Mouse (Mus musculus): ENCODE results near the gene Dclre1a. TPM values are rescaled to one million over a fixed set of nuclear protein-coding genes. Genes with fewer than 3 reads are reported as not detected.

Dclre1a gene
- polyA plus RNA-seq, 1 experiment from 2014 or later: 20.6 TPM

GRCm38 (mm10) chr19:56581981-56582380, 34.0 kb upstream of the Dclre1a start:
- Histone ChIP-seq H3K27me3 (ENCODE audit: control insufficient read depth, insufficient read depth, low read length) (no peaks in the 10 kb centered on the region), H3K4me1 (ENCODE audit: control insufficient read depth, insufficient read depth, low read length) (peaks cover 18% of the 10 kb centered on the region), H3K9ac (ENCODE audit: low read length) (no peak overlapping the region), H3K9me3 (replicated peaks; ENCODE audit: control insufficient read depth, low read length) (no peaks in the 10 kb centered on the region), H3K27ac (ENCODE audit: low read length) (no peak overlapping the region), H3K4me3 (replicated peaks; ENCODE audit: low read length) (no peak overlapping the region), H3K36me3 (ENCODE audit: control insufficient read depth, insufficient read depth, low read length) (no peaks in the 10 kb centered on the region), H3K4me2 (ENCODE audit: low read depth, low read length) (no peak overlapping the region)
- ATAC-seq (ENCODE audit: insufficient read depth, low FRiP score): no peak
- 87% methylated on average over 5 of the region's 5 CpGs for WGBS

GRCm38 (mm10) chr19:56577801-56578200, 29.8 kb upstream of the Dclre1a start:
- 71% methylated on average over 1 of the region's 1 CpGs for WGBS
- H3K9me3 ChIP-seq (replicated peaks; ENCODE audit: control insufficient read depth, low read length): no peaks in the 10 kb centered on the region
- ATAC-seq (ENCODE audit: insufficient read depth, low FRiP score): no peak
- H3K4me3 ChIP-seq (replicated peaks; ENCODE audit: low read length): no peak overlapping the region
- H3K27me3 ChIP-seq (ENCODE audit: control insufficient read depth, insufficient read depth, low read length): no peaks in the 10 kb centered on the region
- H3K27ac ChIP-seq (ENCODE audit: low read length): no peak overlapping the region
- H3K4me2 ChIP-seq (ENCODE audit: low read depth, low read length): no peak overlapping the region
- H3K36me3 ChIP-seq (ENCODE audit: control insufficient read depth, insufficient read depth, low read length): 0 out of 2 replicates have a peak, but pooled peaks cover 3% of the 10 kb centered on the region
- peaks cover 2% of the 10 kb centered on the region; the same call in 1 of the 2 replicates for H3K4me1 ChIP-seq (ENCODE audit: control insufficient read depth, insufficient read depth, low read length)
- H3K9ac ChIP-seq (ENCODE audit: low read length): no peak overlapping the region

GRCm38 (mm10) chr19:56573184-56573583, 25.2 kb upstream of the Dclre1a start:
- H3K4me3 ChIP-seq (replicated peaks; ENCODE audit: low read length): no peak overlapping the region
- H3K9me3 ChIP-seq (replicated peaks; ENCODE audit: control insufficient read depth, low read length): no peaks in the 10 kb centered on the region
- H3K36me3 ChIP-seq (ENCODE audit: control insufficient read depth, insufficient read depth, low read length): 0 out of 2 replicates have a peak, but pooled peaks cover 3% of the 10 kb centered on the region
- no peak overlapping the region for H3K27ac ChIP-seq (ENCODE audit: low read length)
- H3K27me3 ChIP-seq (ENCODE audit: control insufficient read depth, insufficient read depth, low read length): no peaks in the 10 kb centered on the region
- H3K9ac ChIP-seq (ENCODE audit: low read length): no peak overlapping the region
- ATAC-seq (ENCODE audit: insufficient read depth, low FRiP score): no peak
- 90% methylated on average over 6 of the region's 6 CpGs for WGBS
- H3K4me1 ChIP-seq (ENCODE audit: control insufficient read depth, insufficient read depth, low read length): no peaks in the 10 kb centered on the region
- no peak overlapping the region for H3K4me2 ChIP-seq (ENCODE audit: low read depth, low read length)

- 0 out of 2 replicates have a peak, but pooled peaks cover 3% of the 10 kb centered on the region for H3K36me3 ChIP-seq (ENCODE audit: control insufficient read depth, insufficient read depth, low read length)
- no peaks in the 10 kb centered on the region for H3K9me3 ChIP-seq (replicated peaks; ENCODE audit: control insufficient read depth, low read length)
- H3K4me2 ChIP-seq (ENCODE audit: low read depth, low read length): no peak overlapping the region
- H3K9ac ChIP-seq (ENCODE audit: low read length): no peak overlapping the region
- H3K4me1 ChIP-seq (ENCODE audit: control insufficient read depth, insufficient read depth, low read length): peaks cover 1% of the 10 kb centered on the region
- ATAC-seq (ENCODE audit: insufficient read depth, low FRiP score): no peak
- 93% methylated on average over 5 of the region's 5 CpGs for WGBS
- no peak overlapping the region; the same call in 1 of the 2 replicates for H3K27ac ChIP-seq (ENCODE audit: low read length)
- H3K27me3 ChIP-seq (ENCODE audit: control insufficient read depth, insufficient read depth, low read length): no peaks in the 10 kb centered on the region
- H3K4me3 ChIP-seq (replicated peaks; ENCODE audit: low read length): no peak overlapping the region
Observed at GRCm38 (mm10) chr19:56571913-56572312, 23.9 kb upstream of the Dclre1a start.

GRCm38 (mm10) chr19:56571234-56571633, 23.2 kb upstream of the Dclre1a start:
- no peak overlapping the region for H3K4me2 ChIP-seq (ENCODE audit: low read depth, low read length)
- no peak for ATAC-seq (ENCODE audit: insufficient read depth, low FRiP score)
- peaks cover 3% of the 10 kb centered on the region for H3K4me1 ChIP-seq (ENCODE audit: control insufficient read depth, insufficient read depth, low read length)
- 55% methylated on average over 2 of the region's 2 CpGs for WGBS
- no peak overlapping the region for H3K27ac ChIP-seq (ENCODE audit: low read length)
- H3K27me3 ChIP-seq (ENCODE audit: control insufficient read depth, insufficient read depth, low read length): no peaks in the 10 kb centered on the region
- H3K36me3 ChIP-seq (ENCODE audit: control insufficient read depth, insufficient read depth, low read length): 0 out of 2 replicates have a peak, but pooled peaks cover 3% of the 10 kb centered on the region
- no peaks in the 10 kb centered on the region for H3K9me3 ChIP-seq (replicated peaks; ENCODE audit: control insufficient read depth, low read length)
- H3K4me3 ChIP-seq (replicated peaks; ENCODE audit: low read length): no peak overlapping the region
- no peak overlapping the region for H3K9ac ChIP-seq (ENCODE audit: low read length)

GRCm38 (mm10) chr19:56570781-56571180, 22.8 kb upstream of the Dclre1a start:
- no peaks in the 10 kb centered on the region for H3K9me3 ChIP-seq (replicated peaks; ENCODE audit: control insufficient read depth, low read length)
- no peak overlapping the region for H3K4me3 ChIP-seq (replicated peaks; ENCODE audit: low read length)
- H3K4me1 ChIP-seq (ENCODE audit: control insufficient read depth, insufficient read depth, low read length): peaks cover 3% of the 10 kb centered on the region
- no peak for ATAC-seq (ENCODE audit: insufficient read depth, low FRiP score)
- no peak overlapping the region for H3K9ac ChIP-seq (ENCODE audit: low read length)
- no peak overlapping the region for H3K4me2 ChIP-seq (ENCODE audit: low read depth, low read length)
- WGBS: 62% methylated on average over 8 of the region's 8 CpGs
- 0 out of 2 replicates have a peak, but pooled peaks cover 3% of the 10 kb centered on the region for H3K36me3 ChIP-seq (ENCODE audit: control insufficient read depth, insufficient read depth, low read length)
- no peaks in the 10 kb centered on the region for H3K27me3 ChIP-seq (ENCODE audit: control insufficient read depth, insufficient read depth, low read length)
- H3K27ac ChIP-seq (ENCODE audit: low read length): no peak overlapping the region

GRCm38 (mm10) chr19:56566940-56567339, 18.9 kb upstream of the Dclre1a start:
- no peak overlapping the region for H3K9ac ChIP-seq (ENCODE audit: low read length)
- H3K36me3 ChIP-seq (ENCODE audit: control insufficient read depth, insufficient read depth, low read length): no peaks in the 10 kb centered on the region
- no peak overlapping the region for H3K4me2 ChIP-seq (ENCODE audit: low read depth, low read length)
- H3K4me1 ChIP-seq (ENCODE audit: control insufficient read depth, insufficient read depth, low read length): peaks cover 3% of the 10 kb centered on the region
- no peaks in the 10 kb centered on the region for H3K9me3 ChIP-seq (replicated peaks; ENCODE audit: control insufficient read depth, low read length)
- ATAC-seq (ENCODE audit: insufficient read depth, low FRiP score): no peak
- H3K27ac ChIP-seq (ENCODE audit: low read length): no peak overlapping the region
- WGBS: 77% methylated on average over 6 of the region's 6 CpGs
- H3K4me3 ChIP-seq (replicated peaks; ENCODE audit: low read length): no peak overlapping the region
- H3K27me3 ChIP-seq (ENCODE audit: control insufficient read depth, insufficient read depth, low read length): no peaks in the 10 kb centered on the region

GRCm38 (mm10) chr19:56566041-56566440, 18.0 kb upstream of the Dclre1a start:
- no peak overlapping the region for H3K4me2 ChIP-seq (ENCODE audit: low read depth, low read length)
- no peak overlapping the region for H3K4me3 ChIP-seq (replicated peaks; ENCODE audit: low read length)
- no peak overlapping the region for H3K27ac ChIP-seq (ENCODE audit: low read length)
- H3K36me3 ChIP-seq (ENCODE audit: control insufficient read depth, insufficient read depth, low read length): no peaks in the 10 kb centered on the region
- no peaks in the 10 kb centered on the region for H3K9me3 ChIP-seq (replicated peaks; ENCODE audit: control insufficient read depth, low read length)
- 76% methylated on average over 4 of the region's 4 CpGs for WGBS
- H3K9ac ChIP-seq (ENCODE audit: low read length): no peak overlapping the region
- no peaks in the 10 kb centered on the region for H3K27me3 ChIP-seq (ENCODE audit: control insufficient read depth, insufficient read depth, low read length)
- peaks cover 3% of the 10 kb centered on the region for H3K4me1 ChIP-seq (ENCODE audit: control insufficient read depth, insufficient read depth, low read length)
- no peak for ATAC-seq (ENCODE audit: insufficient read depth, low FRiP score)

GRCm38 (mm10) chr19:56565358-56565757, 17.3 kb upstream of the Dclre1a start:
- Histone ChIP-seq H3K4me3 (replicated peaks; ENCODE audit: low read length) (no peak overlapping the region), H3K4me2 (ENCODE audit: low read depth, low read length) (no peak overlapping the region), H3K4me1 (ENCODE audit: control insufficient read depth, insufficient read depth, low read length) (peaks cover 3% of the 10 kb centered on the region), H3K27me3 (ENCODE audit: control insufficient read depth, insufficient read depth, low read length) (no peaks in the 10 kb centered on the region), H3K27ac (ENCODE audit: low read length) (no peak overlapping the region), H3K9ac (ENCODE audit: low read length) (no peak overlapping the region), H3K9me3 (replicated peaks; ENCODE audit: control insufficient read depth, low read length) (no peaks in the 10 kb centered on the region), H3K36me3 (ENCODE audit: control insufficient read depth, insufficient read depth, low read length) (no peaks in the 10 kb centered on the region)
- ATAC-seq (ENCODE audit: insufficient read depth, low FRiP score): no peak
- 63% methylated on average over 6 of the region's 6 CpGs for WGBS
